Mouse (Mus musculus): ENCODE measurements around the gene Xpot.

GRCm38 (mm10) chr10:121568534-121568933 is 57.6 kb downstream of the Xpot start:
- TF ChIP-seq CTCF (IDR thresholded peaks at IDR 0.05; ENCODE audit: low read depth) (no peak), EP300 (optimal IDR thresholded peaks at IDR 0.05) (no peak)
